Mouse (Mus musculus): ENCODE measurements around the gene Zfp536.
A peak's percentile ranks its signal among the peaks of the same experiment; 100 is the strongest.

Gene Zfp536

DNA sequence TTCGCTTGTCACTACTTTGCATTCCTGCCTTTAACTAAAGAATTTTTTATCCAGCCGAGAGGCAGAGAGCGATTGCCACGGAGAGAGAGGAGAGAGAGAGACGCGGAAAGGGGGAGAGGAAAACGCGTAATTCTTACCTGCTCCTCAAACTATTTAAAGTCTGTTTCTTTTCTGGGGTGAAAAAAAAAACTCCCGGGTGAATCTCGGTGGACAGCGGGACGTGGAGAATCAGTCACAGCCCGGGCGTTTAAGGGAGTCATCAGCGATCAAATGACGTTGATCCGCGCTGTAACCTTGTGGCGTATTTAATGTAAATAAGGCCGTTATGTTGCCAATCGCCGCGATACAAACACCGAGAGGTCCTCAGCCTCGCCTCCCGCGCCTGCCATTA is at the start of gene Zfp536:
Gene Zfp536, minus strand, starts transcription at position 330 of the 391 bp plus-strand sequence.
- ATAC-seq (ENCODE audit: insufficient number of reproducible peaks, low FRiP score, low TSS enrichment): no peak

DNA sequence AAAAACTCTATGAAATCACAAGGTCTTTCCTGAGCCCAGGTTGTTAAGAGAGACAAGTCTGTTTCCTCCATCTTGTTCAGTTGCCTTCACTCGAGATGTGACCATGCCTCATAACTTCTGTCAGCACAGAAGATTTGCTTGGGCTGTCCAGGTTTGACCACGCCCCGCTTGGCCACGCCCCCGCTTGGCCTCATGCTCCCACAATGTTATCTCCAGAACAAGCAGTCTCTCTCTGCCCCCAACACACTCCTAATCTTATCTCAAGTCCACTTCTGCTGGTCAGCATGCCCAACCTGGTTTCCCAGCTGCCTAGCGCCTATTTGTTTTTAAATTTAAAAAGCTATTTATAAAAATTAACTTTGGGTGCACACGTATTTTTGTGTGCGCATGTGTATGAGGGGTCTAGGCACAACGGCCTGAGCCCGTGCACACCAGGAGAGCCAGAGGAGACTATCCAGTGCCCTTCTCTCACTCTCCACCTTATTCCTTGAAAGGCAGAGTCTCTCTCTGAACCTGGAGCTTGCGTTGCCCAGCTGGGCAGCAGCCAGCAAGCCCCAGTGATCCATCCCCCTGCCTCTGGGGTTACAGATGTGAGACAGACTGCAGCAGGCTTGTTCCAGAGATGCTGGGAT is 47.3 kb upstream of the Zfp536 start:
- no peak for ATAC-seq (ENCODE audit: insufficient number of reproducible peaks, low FRiP score, low TSS enrichment)

DNA sequence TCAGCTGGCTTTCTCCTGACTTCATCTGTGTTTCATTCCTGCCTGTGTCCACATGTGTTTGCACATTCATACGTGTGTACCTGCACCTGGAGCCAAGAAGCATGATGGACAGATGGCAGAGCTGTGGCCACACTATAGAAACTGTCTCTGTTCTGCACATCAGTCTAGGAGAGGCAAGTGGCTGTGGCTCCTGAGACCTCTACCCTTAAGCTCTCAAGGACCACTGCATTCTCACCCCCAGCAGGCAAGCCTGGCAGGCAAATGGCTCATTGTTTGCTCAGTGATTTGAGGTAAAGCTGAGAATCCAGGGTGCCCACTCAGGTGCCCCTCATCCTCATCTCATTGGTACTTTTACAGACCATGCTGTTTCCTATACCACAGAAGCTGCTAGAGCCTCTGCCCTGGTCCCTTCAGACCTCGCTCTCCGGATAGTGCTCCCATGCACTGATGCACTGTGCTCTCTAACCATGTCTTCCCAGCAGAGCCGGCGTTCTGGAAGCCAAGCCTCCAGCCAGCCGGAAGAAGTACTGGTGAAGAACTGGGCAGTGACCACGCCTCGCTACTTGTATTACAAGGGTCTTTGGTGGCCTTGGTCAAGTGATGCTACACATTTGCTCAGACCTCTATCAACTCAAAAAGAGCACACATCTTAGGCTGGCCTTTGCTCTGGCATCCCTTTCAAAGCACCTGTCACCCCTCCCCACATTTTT is 45.3 kb upstream of the Zfp536 start:
- no peak for ATAC-seq (ENCODE audit: insufficient number of reproducible peaks, low FRiP score, low TSS enrichment)

DNA sequence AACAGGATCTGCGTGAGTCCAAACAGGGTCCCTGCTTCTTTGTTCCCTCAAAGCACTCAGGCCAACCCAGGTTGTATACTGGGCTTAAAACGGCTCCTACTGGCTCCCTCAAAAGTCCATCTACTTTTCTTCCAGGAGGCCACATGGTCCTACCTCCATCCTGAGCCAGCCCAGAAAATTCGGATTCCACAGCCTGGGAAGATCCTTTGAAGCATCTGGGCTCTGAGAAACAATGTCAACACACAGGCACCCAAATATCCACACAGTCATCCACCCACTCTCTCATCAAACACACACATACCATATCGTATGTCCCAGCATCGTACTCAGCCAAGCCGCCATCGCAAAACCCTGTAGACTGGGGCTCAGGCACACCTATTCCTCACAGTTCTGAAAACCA is 43.5 kb upstream of the Zfp536 start:
- no peak for ATAC-seq (ENCODE audit: insufficient number of reproducible peaks, low FRiP score, low TSS enrichment)

DNA sequence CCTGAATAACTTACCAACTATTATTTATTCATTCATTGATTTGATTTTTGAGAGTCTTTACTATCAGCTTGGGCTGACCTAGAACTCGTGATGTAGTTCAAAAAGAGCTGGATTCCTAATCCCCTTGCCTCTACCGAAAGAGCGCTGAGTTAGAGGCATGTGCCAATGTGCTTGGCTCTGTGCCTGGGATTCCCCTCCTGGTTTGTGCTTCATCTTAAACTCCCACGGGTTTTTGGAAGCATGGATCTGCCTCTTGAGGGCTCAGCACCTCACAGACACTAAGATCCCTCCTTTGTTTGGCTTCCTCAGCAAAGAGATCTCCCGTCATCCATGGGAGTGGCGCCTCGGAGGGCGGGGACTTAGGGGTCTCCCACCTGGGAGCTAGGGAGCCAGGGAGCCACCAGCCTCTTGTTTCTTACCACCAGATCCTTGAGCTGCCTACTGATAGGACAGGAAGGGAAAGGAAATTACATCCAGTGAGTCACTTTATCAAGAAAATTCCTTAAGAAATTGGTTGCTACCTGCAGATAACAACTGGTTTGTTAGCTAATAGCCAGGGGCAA is 41.5 kb upstream of the Zfp536 start:
- no peak for ATAC-seq (ENCODE audit: insufficient number of reproducible peaks, low FRiP score, low TSS enrichment)

DNA sequence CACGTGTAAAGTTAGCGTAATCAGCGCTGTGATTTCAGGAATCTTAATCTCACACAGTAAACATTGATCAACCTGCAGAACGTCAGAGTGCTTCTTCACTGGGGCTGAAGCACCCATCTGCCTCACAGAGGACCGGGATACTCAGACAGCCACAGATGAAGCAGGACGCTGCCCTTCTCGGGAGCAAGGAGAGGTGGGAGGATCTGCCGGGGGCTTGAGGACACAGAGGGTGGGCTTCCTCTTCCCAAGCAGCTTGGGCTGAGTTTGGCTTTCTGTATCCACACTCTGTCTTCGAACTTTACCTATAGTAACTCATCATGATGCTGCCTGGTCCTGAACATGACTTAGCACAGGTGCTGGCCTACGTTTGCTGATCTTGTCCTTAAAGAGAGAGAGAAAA is 40.2 kb upstream of the Zfp536 start:
- no peak for ATAC-seq (ENCODE audit: insufficient number of reproducible peaks, low FRiP score, low TSS enrichment)

DNA sequence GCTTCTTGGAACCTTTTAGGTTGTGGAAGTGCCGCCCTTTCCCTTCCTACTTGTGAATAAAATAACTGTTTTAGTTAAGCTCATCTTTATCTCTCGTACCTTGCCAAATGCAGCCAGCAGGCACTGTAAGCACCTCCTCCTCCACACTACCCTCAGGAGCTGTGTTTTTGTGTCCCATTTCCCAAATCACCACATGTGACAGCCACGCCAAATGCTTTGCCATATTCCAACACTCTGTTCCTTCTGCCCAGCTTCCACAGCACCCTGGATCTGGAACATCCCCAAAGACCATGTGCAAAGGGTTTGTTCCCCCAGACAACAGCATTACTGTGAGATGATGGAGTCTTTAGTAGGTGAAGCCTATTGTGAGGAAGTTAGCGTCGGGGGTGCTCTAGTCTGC is 36.5 kb upstream of the Zfp536 start:
- ATAC-seq (ENCODE audit: insufficient number of reproducible peaks, low FRiP score, low TSS enrichment): no peak

DNA sequence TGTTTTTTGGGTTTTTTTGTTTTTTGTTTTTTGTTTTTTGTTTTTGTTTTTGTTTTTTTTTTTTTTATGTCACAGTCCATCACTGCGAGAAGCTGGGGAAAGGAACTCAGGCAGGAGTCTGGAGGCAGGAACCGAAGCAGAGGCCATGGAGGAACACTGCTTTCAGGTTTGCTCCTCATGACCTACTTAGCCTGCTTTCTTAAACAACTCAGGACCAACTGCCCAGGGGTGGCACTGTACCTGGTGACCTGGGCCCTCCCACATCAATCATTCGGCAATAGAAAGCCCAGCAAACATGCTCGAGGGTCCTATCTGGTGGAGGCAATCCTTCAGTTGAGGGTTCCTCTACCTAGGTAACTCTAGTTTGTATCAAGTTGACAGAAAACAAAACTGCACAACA is 35.6 kb upstream of the Zfp536 start:
- no peak for ATAC-seq (ENCODE audit: insufficient number of reproducible peaks, low FRiP score, low TSS enrichment)

DNA sequence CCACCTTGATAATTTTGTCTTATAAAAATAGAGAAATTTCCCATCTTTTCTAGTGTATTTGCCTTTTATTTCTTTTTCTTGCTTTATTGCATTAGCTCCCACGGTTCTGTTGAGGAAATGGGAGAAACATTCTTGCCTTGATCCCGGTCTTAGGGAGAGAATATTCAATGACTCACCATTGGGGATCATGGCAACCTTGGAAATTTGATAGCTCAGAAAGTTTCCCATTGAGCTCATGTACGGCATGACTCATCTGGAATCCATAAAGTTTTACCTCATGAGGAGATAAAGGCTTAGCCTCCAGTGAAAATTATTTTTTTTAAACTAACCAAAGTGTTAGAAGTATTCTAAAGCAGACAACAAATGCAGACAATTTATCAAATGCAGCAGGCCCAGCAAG is 27.7 kb upstream of the Zfp536 start:
- ATAC-seq (ENCODE audit: insufficient number of reproducible peaks, low FRiP score, low TSS enrichment): no peak

DNA sequence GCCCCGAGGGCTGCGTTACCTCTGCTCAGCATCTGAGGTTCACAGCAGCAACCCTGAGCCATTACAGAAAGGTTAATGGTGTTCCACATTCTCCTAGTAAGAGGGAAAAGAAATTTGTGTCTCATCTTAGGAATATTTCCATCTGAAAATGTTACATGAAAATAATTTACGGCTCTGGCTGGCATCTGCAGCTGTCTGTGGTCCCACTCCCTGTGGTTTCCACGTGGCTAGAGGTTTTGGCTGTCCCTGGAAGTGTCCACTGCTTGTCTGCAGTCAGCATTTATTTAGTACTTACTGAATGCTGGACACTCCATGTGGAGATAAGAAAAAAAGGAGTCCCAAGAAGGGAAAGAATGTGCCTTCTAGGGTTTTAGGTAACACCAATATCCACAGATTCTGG is 15.3 kb upstream of the Zfp536 start:
- no peak for ATAC-seq (ENCODE audit: insufficient number of reproducible peaks, low FRiP score, low TSS enrichment)

DNA sequence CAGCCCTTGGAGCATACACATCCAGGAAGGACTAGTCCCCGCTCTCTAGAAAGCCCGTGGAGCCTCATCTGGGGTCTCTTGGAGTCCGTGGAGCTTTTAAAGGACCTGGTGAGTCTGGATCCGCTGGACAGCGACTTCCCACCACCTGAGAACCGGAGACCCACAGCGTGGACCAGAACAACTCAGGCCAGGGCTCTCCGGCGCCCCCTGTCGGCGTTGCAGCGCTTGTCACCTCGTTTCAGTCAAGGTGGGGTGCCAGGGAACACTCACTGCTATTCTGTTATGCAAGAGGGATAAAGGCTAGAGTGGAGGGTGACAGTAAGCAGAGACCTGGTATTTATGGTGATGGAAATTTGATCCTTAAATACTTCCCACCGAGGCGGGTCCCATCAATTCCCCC is 2.1 kb upstream of the Zfp536 start:
- peak; percentile 32 for ATAC-seq (ENCODE audit: insufficient number of reproducible peaks, low FRiP score, low TSS enrichment)

DNA sequence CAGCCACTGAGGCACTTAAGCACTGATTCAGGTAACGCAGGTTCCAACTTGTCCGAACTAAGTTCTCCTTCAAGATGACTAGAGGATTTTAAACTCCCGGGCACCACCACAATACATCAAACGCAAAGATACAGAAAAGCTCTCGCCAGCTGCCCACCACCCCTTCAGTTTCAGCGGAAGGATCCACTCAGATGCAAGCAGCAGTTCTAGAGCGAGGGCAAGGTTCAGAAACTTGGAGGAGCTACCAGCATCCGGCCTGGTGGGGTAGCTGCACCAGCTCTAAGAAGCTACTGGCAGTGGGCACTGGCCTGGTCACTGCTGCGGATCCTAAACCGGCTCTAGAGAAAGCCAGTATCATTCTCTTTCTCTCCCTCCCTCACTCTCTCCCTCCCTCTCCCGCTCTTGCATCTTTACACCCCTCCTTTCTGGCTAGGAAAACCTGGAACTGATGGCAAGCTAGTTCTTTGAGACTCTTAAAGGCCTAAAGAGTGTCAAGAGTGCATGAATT is 1.1 kb upstream of the Zfp536 start:
- ATAC-seq (ENCODE audit: insufficient number of reproducible peaks, low FRiP score, low TSS enrichment): no peak

DNA sequence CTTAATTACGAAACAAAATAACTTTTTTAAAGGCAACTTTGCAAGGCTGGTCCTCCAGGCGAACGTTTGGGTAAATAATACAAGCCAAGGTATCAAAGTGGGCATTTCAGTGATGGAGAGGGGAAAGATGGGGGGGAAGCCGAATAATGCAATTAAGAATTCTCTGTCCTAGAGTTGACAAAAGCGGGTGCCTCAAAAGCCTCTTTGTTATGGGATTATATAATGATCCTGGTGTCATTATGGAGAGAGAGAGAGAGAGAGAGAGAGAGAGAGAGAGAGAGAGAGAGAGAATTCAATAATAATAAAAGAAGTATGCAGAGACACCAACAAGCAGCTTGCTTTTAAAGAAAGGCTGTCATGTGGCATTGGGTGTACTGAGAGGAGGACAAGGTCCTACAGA is 465 bp upstream of the Zfp536 start:
- no peak for ATAC-seq (ENCODE audit: insufficient number of reproducible peaks, low FRiP score, low TSS enrichment)

DNA sequence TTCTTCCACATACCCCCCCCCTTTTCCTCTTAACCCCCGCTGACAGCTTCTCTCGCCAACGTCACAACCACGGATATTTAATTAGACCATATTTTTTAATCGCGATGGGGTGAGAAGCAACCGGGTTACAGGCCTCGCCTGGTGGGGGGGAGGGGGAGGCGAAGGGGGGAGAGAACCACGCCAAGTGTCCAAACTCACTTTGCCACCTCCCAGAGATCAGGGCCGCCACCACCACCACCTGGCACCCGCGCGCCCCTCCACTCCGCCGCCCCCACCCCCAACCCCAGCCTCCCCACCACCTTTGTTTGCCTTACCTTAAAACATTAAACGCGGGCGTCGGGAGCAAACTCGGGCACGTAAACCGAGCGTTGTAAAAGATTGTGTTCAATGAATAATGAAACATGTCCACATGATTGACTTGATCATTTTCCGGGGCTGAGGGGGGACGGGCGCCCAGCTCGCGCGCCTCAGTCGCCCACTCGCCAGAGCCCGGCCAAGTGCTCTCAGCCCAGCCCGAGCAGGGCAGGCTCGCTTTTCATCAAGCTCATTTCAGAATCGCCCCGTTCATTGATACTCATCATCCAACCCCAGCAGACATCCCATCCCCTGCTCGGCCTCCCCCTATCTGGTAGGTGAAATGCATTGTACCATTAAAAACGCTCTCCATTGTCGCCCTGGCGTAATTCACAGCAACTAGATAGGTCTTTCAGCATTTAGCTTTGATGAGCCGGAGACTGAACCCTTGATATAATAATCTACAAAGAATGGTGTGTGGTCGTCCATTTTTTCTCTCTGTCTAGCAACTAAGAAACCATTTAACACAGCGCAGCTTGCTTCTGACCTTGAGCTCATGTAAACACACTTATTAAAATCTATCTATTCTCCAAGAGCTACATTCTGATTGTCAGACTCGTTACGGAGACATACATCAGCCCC is 797 bp downstream of the Zfp536 start:
- ATAC-seq (ENCODE audit: insufficient number of reproducible peaks, low FRiP score, low TSS enrichment): peak; percentile 26; the same call in 1 of the 2 replicates

DNA sequence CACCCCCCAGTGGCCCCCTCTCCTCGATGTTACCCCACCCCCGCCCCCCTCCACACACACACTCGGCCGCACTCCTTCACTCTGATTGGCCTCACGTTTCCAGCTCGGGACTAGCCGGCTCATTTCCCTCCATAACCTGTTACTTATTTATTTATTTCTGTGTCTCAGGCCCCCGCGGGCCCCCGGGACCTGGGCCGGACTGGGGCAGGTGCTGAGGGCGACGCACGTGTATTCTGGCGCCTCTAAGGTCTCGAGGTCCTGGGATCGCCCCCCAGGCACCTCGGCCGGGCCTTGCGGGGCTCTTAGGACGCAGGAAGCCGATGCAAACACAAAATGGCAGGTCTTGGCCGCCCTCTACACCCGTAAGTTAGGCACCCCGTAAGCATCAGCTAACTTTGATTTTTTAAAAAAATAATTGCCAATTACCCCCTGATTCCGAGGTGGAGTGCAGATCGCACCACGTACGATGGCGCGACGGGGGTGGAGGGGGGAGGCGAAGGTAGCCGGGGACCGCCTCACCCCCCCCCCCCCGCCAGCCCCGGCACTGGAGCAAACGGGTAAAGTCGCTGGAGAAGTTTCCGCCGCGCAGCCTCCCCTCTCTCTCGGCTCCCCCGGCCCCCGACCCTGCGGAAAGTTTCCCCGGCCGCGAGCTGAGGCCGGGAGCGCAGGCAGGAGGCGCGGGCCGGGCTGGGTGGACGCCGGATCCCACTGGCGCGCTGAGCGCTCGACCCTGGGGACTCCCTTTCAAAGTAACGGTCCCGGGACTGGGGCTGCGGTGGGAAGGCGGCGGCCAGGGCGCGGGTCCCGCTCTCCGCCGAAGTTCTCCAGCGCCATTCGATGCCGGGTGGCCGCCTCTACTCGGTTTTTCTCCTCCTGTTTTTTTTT is 1.7 kb downstream of the Zfp536 start:
- no peak for ATAC-seq (ENCODE audit: insufficient number of reproducible peaks, low FRiP score, low TSS enrichment)

DNA sequence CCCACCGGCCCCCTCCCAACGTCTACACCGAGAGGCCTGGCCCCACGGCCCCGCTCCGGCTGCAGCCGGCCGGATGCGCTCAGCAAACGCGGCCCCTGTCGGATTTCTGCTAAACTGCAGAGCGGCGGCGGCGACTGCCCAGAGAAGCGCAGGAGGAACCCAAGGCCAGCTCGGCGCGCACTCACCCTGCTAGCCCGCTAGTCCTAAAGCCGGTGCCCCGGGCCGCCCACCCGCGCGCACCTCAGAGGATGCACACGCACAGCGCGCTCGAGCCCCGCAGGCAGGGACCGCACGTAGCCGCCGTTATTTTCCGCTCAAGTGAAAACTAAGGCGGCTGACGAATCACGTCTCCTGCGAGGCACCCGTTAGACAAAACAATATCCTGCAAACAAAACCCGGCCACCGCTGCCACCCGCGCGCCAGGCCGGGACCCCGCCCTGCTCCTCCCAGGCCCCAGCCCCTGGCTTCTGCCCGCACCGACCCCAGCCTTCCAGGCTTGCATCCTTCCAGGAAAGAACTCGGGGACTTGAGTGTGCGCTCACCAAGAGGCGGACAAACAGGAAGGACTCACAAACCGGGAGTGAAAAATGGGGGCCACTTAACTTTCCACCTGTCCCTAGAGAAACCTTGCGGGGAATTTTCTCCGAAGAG is 2.9 kb downstream of the Zfp536 start:
- peak; percentile 64 for ATAC-seq (ENCODE audit: insufficient number of reproducible peaks, low FRiP score, low TSS enrichment)

DNA sequence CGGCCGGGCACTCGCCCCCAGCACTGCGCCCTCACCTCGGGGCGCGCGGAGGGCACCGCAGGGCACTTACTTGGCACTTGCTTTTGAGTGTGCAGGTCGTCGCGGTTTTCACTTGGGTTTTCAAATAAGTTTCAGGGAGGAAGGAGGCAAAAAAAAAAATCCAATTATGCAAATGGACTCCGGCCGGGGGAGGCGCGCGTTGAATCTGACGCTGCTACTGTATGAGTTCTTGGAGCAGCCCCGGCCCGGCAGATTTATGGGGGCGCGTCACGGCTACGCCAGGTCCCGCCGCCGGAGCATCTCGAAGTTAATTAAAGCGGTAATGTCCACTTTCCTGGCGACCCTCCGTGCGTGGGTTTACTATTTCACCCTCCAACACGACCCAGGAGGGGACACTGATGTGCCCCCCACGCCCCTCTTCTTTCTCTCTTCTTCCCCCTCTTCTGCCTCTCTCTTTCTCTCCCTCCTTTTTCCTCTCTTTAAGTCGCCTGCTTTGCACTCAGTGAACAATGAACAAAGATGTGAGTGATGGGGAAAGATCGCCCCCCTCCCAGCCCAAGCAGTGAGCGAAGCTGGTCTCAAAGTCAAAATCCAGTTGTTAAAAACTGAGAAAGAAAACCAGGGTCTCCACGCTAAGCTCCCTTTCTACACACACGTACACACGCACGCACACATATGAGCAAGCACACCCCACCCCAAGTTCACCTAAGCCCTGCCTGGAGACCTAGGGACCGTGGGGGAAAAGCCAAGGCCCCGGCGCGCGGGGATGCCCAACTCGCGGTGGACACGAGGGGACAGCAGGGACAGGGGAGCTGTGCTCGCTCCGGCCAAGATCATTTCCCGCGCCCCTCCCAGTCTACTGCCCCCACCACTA is 3.7 kb downstream of the Zfp536 start:
- peak; percentile 24; the same call in 1 of the 2 replicates for ATAC-seq (ENCODE audit: insufficient number of reproducible peaks, low FRiP score, low TSS enrichment)

DNA sequence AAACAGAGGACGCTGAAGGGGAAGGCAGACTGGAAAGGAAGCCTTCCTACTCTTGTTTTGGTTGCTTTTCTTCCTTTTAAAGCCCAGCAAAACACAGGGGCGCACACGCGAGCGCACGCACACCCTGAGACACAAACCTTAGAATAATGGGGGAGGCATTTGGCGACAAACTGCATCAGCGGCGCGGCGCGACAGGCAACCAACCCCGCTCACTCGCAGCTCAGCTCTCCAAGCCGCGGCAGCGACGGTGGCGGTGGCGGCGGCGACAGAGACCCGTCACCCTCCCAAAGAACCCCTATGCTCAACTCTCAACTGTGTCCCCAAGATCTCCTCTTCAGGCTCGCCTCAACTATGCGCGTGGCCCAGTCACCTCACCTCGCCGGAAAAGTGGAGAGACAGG is 4.4 kb downstream of the Zfp536 start:
- no peak for ATAC-seq (ENCODE audit: insufficient number of reproducible peaks, low FRiP score, low TSS enrichment)
